Mouse (Mus musculus): ENCODE results near the gene Ggt5. TPM values are rescaled to one million over a fixed set of nuclear protein-coding genes. Genes with fewer than 3 reads are reported as not detected.

Gene Ggt5
- polyA plus RNA-seq, 1 experiment from 2014 or later = 2.2 TPM

DNA sequence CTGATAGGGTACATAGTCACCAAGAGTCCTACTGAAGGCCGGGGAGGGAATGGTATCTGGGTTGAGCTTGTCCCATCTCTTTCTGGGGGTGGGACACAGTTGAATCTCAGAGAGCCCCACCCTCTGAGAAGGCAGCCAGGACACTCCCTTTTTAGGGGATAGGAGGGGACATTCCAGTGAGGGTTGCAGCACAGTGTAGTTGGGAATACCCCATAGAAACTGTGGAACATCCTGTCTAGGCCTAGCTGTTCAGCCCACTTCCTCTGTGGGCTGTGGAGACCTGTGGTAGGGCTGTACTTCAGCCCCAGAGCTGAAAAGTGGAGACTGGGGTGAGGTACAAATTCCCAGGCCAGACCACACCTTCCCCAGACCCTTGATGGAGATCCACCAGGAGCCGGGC lies 53.8 kb downstream of the Ggt5 start:
- no peak overlapping the region for H3K27ac ChIP-seq (replicated peaks)
- H3K4me2 ChIP-seq = peak overlapping the region; percentile 45
- ATAC-seq (ENCODE audit: low FRiP score) = no peak
- H3K4me3 ChIP-seq (replicated peaks) = no peak overlapping the region
- H3K9ac ChIP-seq (replicated peaks) = 0 out of 2 replicates have a peak overlapping the region, but pooled peaks have one; percentile 27
- H3K9me3 ChIP-seq (replicated peaks) = no peaks in the 10 kb centered on the region
- WGBS = 89% methylated on average over 2 of the region's 2 CpGs
- H3K36me3 ChIP-seq = peaks cover 24% of the 10 kb centered on the region
- H3K4me1 ChIP-seq = peaks cover 22% of the 10 kb centered on the region
- no peaks in the 10 kb centered on the region for H3K27me3 ChIP-seq (replicated peaks)

- Histone ChIP-seq H3K4me1 (peaks cover 22% of the 10 kb centered on the region), H3K27me3 (replicated peaks) (no peaks in the 10 kb centered on the region), H3K9me3 (replicated peaks) (no peaks in the 10 kb centered on the region), H3K9ac (replicated peaks) (peak within 1 kb of the TSS; percentile 27; the same call in 1 of the 2 replicates), H3K27ac (replicated peaks) (peak within 1 kb of the TSS; percentile 60; the same call in 1 of the 2 replicates), H3K4me2 (peak within 1 kb of the TSS; percentile 45), H3K36me3 (peaks cover 33% of the 10 kb centered on the region), H3K4me3 (replicated peaks) (0 out of 2 replicates have a peak within 1 kb of the TSS, but pooled peaks have one; percentile 5)
- peak; percentile 84 for ATAC-seq (ENCODE audit: low FRiP score)
- 7% methylated on average over 11 of the region's 11 CpGs for WGBS
Observed at GRCm38 (mm10) chr10:75643741-75644343, 54.7 kb downstream of the Ggt5 start, which contains the start of gene Susd2. TSS of gene Susd2 (minus strand) at chr10:75644008.

DNA sequence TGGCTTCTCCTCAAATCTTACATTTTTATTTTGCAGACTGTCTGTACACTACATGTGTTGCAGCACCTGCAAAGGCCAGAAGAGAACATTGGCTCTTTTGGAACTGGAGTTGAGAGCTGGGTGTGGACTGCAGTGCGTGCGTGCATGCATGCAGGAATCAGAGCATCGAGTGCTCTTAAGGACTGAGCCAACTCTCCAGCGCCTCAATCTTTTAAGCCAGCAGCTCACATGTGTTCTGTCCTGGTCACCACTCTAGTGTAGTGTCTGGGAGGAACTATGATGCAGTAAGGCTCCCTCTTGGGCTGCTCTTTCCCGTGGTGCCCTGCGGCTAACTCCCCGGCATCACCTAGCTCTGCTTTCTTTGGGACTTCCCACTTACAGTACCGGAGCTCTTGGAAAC lies 56.5 kb downstream of the Ggt5 start:
- ATAC-seq (ENCODE audit: low FRiP score) = no peak
- 95% methylated on average over 8 of the region's 8 CpGs for WGBS
- no peaks in the 10 kb centered on the region for H3K27me3 ChIP-seq (replicated peaks)

GRCm38 (mm10) chr10:75646406-75646805 lies 57.3 kb downstream of the Ggt5 start:
- H3K9ac ChIP-seq (replicated peaks) = no peak overlapping the region
- H3K4me1 ChIP-seq = peaks cover 22% of the 10 kb centered on the region
- H3K36me3 ChIP-seq = peaks cover 56% of the 10 kb centered on the region
- ATAC-seq (ENCODE audit: low FRiP score) = no peak
- H3K4me3 ChIP-seq (replicated peaks) = no peak overlapping the region
- no peaks in the 10 kb centered on the region for H3K27me3 ChIP-seq (replicated peaks)
- 95% methylated on average over 6 of the region's 6 CpGs for WGBS
- no peak overlapping the region for H3K27ac ChIP-seq (replicated peaks)
- no peaks in the 10 kb centered on the region for H3K9me3 ChIP-seq (replicated peaks)
- H3K4me2 ChIP-seq = no peak overlapping the region

More for the DNA sequence above, 56.5 kb downstream of the Ggt5 start:
- Histone ChIP-seq H3K4me3 (replicated peaks) (no peak overlapping the region), H3K9me3 (replicated peaks) (no peaks in the 10 kb centered on the region), H3K9ac (replicated peaks) (no peak overlapping the region), H3K4me1 (peaks cover 22% of the 10 kb centered on the region), H3K4me2 (no peak overlapping the region), H3K27ac (replicated peaks) (no peak overlapping the region), H3K36me3 (peaks cover 48% of the 10 kb centered on the region)

- Histone ChIP-seq H3K27me3 (replicated peaks) (no peaks in the 10 kb centered on the region), H3K27ac (replicated peaks) (peak overlapping the region; percentile 28; the same call in 1 of the 2 replicates), H3K4me1 (peaks cover 22% of the 10 kb centered on the region), H3K36me3 (peaks cover 65% of the 10 kb centered on the region), H3K9ac (replicated peaks) (no peak overlapping the region), H3K4me2 (no peak overlapping the region), H3K4me3 (replicated peaks) (no peak overlapping the region), H3K9me3 (replicated peaks) (no peaks in the 10 kb centered on the region)
- peak; percentile 23; the same call in 1 of the 2 replicates for ATAC-seq (ENCODE audit: low FRiP score)
- WGBS = 78% methylated on average over 3 of the region's 3 CpGs
Observed at GRCm38 (mm10) chr10:75647362-75647761, 58.2 kb downstream of the Ggt5 start.

DNA sequence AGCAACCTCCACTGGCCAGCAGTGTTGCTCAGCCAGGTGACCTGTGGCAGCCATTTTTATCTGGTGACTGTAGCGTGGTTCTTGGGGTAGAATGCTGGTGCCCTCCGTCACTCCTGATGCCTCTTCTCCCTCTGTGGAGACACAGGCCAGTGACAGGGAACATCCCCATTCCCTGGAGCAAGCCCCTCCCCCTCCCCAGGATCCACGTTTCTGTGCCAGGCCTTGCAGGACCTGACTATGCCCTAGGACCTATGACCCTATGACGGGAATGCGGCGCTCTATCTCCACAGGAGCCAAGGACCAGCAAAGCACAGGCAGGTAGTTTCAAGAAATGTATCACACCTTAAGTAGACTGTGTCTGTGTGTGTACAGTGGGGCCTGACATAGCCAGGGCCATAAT lies 59.0 kb downstream of the Ggt5 start:
- peaks cover 15% of the 10 kb centered on the region for H3K4me1 ChIP-seq
- no peak overlapping the region for H3K9ac ChIP-seq (replicated peaks)
- peak overlapping the region; percentile 28; the same call in 1 of the 2 replicates for H3K27ac ChIP-seq (replicated peaks)
- H3K4me2 ChIP-seq = no peak overlapping the region
- H3K27me3 ChIP-seq (replicated peaks) = no peaks in the 10 kb centered on the region
- H3K36me3 ChIP-seq = peaks cover 73% of the 10 kb centered on the region
- ATAC-seq (ENCODE audit: low FRiP score) = no peak
- no peak overlapping the region for H3K4me3 ChIP-seq (replicated peaks)
- H3K9me3 ChIP-seq (replicated peaks) = no peaks in the 10 kb centered on the region
- 94% methylated on average over 6 of the region's 6 CpGs for WGBS

DNA sequence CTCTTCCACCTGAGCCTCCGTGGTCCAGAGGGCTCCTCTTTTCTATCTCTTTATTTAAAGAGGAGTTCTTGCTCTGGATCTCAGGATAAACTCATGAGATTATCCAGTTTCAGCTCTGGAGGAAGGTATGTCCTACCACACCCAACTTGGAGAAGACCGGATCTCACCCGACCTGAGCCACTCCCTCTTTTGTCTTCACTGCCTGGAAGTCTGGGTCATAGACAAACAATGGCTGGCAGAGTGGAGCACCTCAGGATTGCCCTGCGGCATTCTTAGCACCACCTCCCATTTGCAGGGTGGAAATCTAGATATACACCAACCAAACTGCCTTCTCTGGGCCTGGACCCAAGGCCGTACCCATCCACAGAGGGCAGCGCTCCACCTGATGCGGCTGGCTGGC lies 59.9 kb downstream of the Ggt5 start:
- Histone ChIP-seq H3K9ac (replicated peaks) (no peak overlapping the region), H3K9me3 (replicated peaks) (no peaks in the 10 kb centered on the region), H3K4me1 (peaks cover 6% of the 10 kb centered on the region), H3K4me3 (replicated peaks) (no peak overlapping the region), H3K4me2 (no peak overlapping the region), H3K27me3 (replicated peaks) (no peaks in the 10 kb centered on the region), H3K27ac (replicated peaks) (no peak overlapping the region), H3K36me3 (peaks cover 82% of the 10 kb centered on the region)
- 93% methylated on average over 7 of the region's 7 CpGs for WGBS
- no peak for ATAC-seq (ENCODE audit: low FRiP score)

- Histone ChIP-seq H3K4me3 (replicated peaks) (no peak overlapping the region), H3K27me3 (replicated peaks) (no peaks in the 10 kb centered on the region), H3K4me2 (no peak overlapping the region), H3K9me3 (replicated peaks) (no peaks in the 10 kb centered on the region), H3K27ac (replicated peaks) (no peak overlapping the region), H3K36me3 (peaks cover 85% of the 10 kb centered on the region), H3K4me1 (peaks cover 3% of the 10 kb centered on the region), H3K9ac (replicated peaks) (no peak overlapping the region)
- no peak for ATAC-seq (ENCODE audit: low FRiP score)
- WGBS = 99% methylated on average over 4 of the region's 4 CpGs
Observed at GRCm38 (mm10) chr10:75649406-75649995, 60.4 kb downstream of the Ggt5 start.

- H3K4me3 ChIP-seq (replicated peaks) = no peak overlapping the region
- H3K9me3 ChIP-seq (replicated peaks) = no peaks in the 10 kb centered on the region
- no peak for ATAC-seq (ENCODE audit: low FRiP score)
- no peaks in the 10 kb centered on the region for H3K27me3 ChIP-seq (replicated peaks)
- WGBS = 92% methylated on average over 6 of the region's 6 CpGs
- no peak overlapping the region for H3K4me2 ChIP-seq
- H3K27ac ChIP-seq (replicated peaks) = no peak overlapping the region
- H3K9ac ChIP-seq (replicated peaks) = no peak overlapping the region
- H3K4me1 ChIP-seq = peaks cover 3% of the 10 kb centered on the region; the same call in 1 of the 2 replicates
- H3K36me3 ChIP-seq = peaks cover 89% of the 10 kb centered on the region
Observed at GRCm38 (mm10) chr10:75650306-75650902, 61.3 kb downstream of the Ggt5 start.

- H3K4me3 ChIP-seq (replicated peaks) = no peak overlapping the region
- WGBS = 96% methylated on average over 16 of the region's 16 CpGs
- peaks cover 3% of the 10 kb centered on the region; the same call in 1 of the 2 replicates for H3K4me1 ChIP-seq
- peaks cover 93% of the 10 kb centered on the region for H3K36me3 ChIP-seq
- H3K9me3 ChIP-seq (replicated peaks) = no peaks in the 10 kb centered on the region
- H3K9ac ChIP-seq (replicated peaks) = no peak overlapping the region
- no peak overlapping the region for H3K27ac ChIP-seq (replicated peaks)
- H3K4me2 ChIP-seq = no peak overlapping the region
- H3K27me3 ChIP-seq (replicated peaks) = no peaks in the 10 kb centered on the region
- no peak for ATAC-seq (ENCODE audit: low FRiP score)
Observed at GRCm38 (mm10) chr10:75651381-75652068, 62.4 kb downstream of the Ggt5 start.

DNA sequence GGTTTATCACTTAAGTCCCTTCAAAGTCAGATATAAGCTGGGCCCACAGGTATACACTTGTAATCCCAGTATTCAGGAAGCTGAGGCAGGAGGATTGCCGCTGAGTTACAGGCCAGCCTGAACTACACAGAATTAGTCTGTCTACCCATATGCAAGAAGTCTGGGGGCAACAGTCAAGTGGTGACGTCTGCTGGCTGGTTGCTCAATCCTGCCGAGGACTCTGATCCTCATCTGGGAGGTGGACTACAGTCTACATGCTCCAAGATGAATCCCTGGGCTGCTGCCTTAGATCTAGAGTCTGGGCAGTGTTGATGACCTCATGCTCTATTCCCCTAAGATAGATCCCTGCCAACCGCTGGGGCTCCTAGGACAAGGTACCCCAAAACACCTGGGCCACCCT lies 64.9 kb downstream of the Ggt5 start:
- no peaks in the 10 kb centered on the region for H3K9me3 ChIP-seq (replicated peaks)
- no peaks in the 10 kb centered on the region for H3K4me1 ChIP-seq
- H3K27me3 ChIP-seq (replicated peaks) = no peaks in the 10 kb centered on the region
- no peak for ATAC-seq (ENCODE audit: low FRiP score)
- H3K27ac ChIP-seq (replicated peaks) = no peak overlapping the region
- H3K4me3 ChIP-seq (replicated peaks) = no peak overlapping the region
- H3K36me3 ChIP-seq = peaks cover 92% of the 10 kb centered on the region
- no peak overlapping the region for H3K4me2 ChIP-seq
- H3K9ac ChIP-seq (replicated peaks) = no peak overlapping the region
- WGBS = 97% methylated on average over 4 of the region's 4 CpGs

All from neural tube, embryonic 15.5 days (tissue).